Mouse (Mus musculus) stomach, embryonic 14.5 days (tissue): ENCODE data around the gene Riox2. TPM values are rescaled to one million over a fixed set of nuclear protein-coding genes. Genes with fewer than 3 reads are reported as not detected.

ENCODE experiments used
- ATAC-seq: fragments of 200-750 bp; cut with Nextera tagmentation; 2 replicates; pipeline ENCODE4 v1.8.0; 2017; ENCODE audit warnings: low read depth, moderate TSS enrichment; ENCODE audit not compliant: insufficient number of reproducible peaks, insufficient read depth, low FRiP score
- H3K27ac ChIP-seq: fragments of 300-500 bp; sonication (generic); 2 replicates; pipeline ENCODE4 v1.5.1; 2014; ENCODE audit warnings: mild to moderate bottlenecking, low read length, moderate library complexity, mixed read lengths
- H3K27me3 ChIP-seq: fragments of 300-500 bp; sonication (generic); 2 replicates; pipeline ENCODE4 v1.6.1; 2014; ENCODE audit warnings: low read length, control low read depth, mixed read lengths; ENCODE audit not compliant: control insufficient read depth, insufficient read depth
- H3K36me3 ChIP-seq: fragments of 300-500 bp; sonication (generic); 2 replicates; pipeline ENCODE4 v1.6.1; 2014; ENCODE audit warnings: mild to moderate bottlenecking, control low read depth, low read length, moderate library complexity, mixed read lengths; ENCODE audit not compliant: control insufficient read depth, insufficient read depth
- H3K4me1 ChIP-seq: fragments of 300-500 bp; sonication (generic); 2 replicates; pipeline ENCODE4 v1.6.1; 2014; ENCODE audit warnings: low read length, control low read depth, mixed read lengths; ENCODE audit not compliant: control insufficient read depth, insufficient read depth
- H3K4me2 ChIP-seq: fragments of 300-500 bp; sonication (generic); replicated peaks from 2 replicates; pipeline ENCODE4 v1.6.1; 2014; ENCODE audit warnings: low read depth, low read length, control low read depth
- H3K4me3 ChIP-seq: fragments of 300-500 bp; sonication (generic); 2 replicates; pipeline ENCODE4 v1.5.1; 2014; ENCODE audit warnings: low read depth, low read length, control low read depth
- H3K9ac ChIP-seq: fragments of 300-500 bp; sonication (generic); replicated peaks from 2 replicates; pipeline ENCODE4 v1.6.1; 2014; ENCODE audit warnings: low read depth, mild to moderate bottlenecking, control low read depth, low read length, moderate library complexity, mixed read lengths
- H3K9me3 ChIP-seq: fragments of 300-500 bp; sonication (generic); 2 replicates; pipeline ENCODE4 v1.6.1; 2016; ENCODE audit warnings: low read depth, low read length, control low read depth; ENCODE audit not compliant: control insufficient read depth
- WGBS: fragments of 180-500 bp; shearing (Covaris S2); extraction: QIAGEN DNeasy Blood & Tissue Kit; methylation state at CpG from one replicate; pipeline ENCODE4 v1.1.7; 2014; 5-methylcytosine and 5-hydroxymethylcytosine counted together
- polyA plus RNA-seq: library from polyadenylated mRNA; unstranded; fragments of >200 nt; fragmentation: Nextera tagmentation; extraction: Ambion mirVana; gene quantifications from 2 replicates; pipeline ENCODE4 v1.2.1, GENCODE M21; 2014

Gene Riox2
- polyA plus RNA-seq, 1 experiment from 2014 or later = 38.3 TPM

- no peak overlapping the region for H3K4me2 ChIP-seq
- H3K36me3 ChIP-seq = no peaks in the 10 kb centered on the region
- 79% methylated on average over 4 of the region's 4 CpGs for WGBS
- H3K27me3 ChIP-seq = no peaks in the 10 kb centered on the region
- no peak overlapping the region for H3K9ac ChIP-seq
- H3K27ac ChIP-seq = no peak overlapping the region
- no peak for ATAC-seq
- no peaks in the 10 kb centered on the region for H3K9me3 ChIP-seq
- H3K4me1 ChIP-seq = no peaks in the 10 kb centered on the region
- no peak overlapping the region for H3K4me3 ChIP-seq
Observed at GRCm38 (mm10) chr16:59463567-59463966, 8.0 kb upstream of the Riox2 start.

- no peak overlapping the region for H3K4me2 ChIP-seq
- no peaks in the 10 kb centered on the region for H3K27me3 ChIP-seq
- no peak for ATAC-seq
- no peaks in the 10 kb centered on the region for H3K4me1 ChIP-seq
- 78% methylated on average over 6 of the region's 6 CpGs for WGBS
- H3K9me3 ChIP-seq = no peaks in the 10 kb centered on the region
- no peaks in the 10 kb centered on the region for H3K36me3 ChIP-seq
- H3K27ac ChIP-seq = no peak overlapping the region
- H3K4me3 ChIP-seq = no peak overlapping the region
- H3K9ac ChIP-seq = no peak overlapping the region
Observed at GRCm38 (mm10) chr16:59463973-59464372, 7.6 kb upstream of the Riox2 start.

- no peak overlapping the region for H3K4me3 ChIP-seq
- no peak overlapping the region for H3K4me2 ChIP-seq
- no peaks in the 10 kb centered on the region for H3K9me3 ChIP-seq
- ATAC-seq = no peak
- 79% methylated on average over 1 of the region's 1 CpGs for WGBS
- H3K27ac ChIP-seq = no peak overlapping the region
- H3K36me3 ChIP-seq = no peaks in the 10 kb centered on the region
- no peaks in the 10 kb centered on the region for H3K4me1 ChIP-seq
- H3K9ac ChIP-seq = no peak overlapping the region
- H3K27me3 ChIP-seq = no peaks in the 10 kb centered on the region
Observed at GRCm38 (mm10) chr16:59469846-59470245, 1.7 kb upstream of the Riox2 start.

GRCm38 (mm10) chr16:59472546-59472945 lies 971 bp downstream of the Riox2 start:
- WGBS = 39% methylated on average over 6 of the region's 6 CpGs
- Histone ChIP-seq H3K9ac (0 out of 2 replicates have a peak overlapping the region, but pooled peaks have one; percentile 34), H3K36me3 (peaks cover 4% of the 10 kb centered on the region; the same call in 1 of the 2 replicates), H3K27me3 (no peaks in the 10 kb centered on the region), H3K4me2 (peak overlapping the region; percentile 50), H3K9me3 (no peaks in the 10 kb centered on the region), H3K27ac (no peak overlapping the region), H3K4me1 (no peaks in the 10 kb centered on the region), H3K4me3 (peak overlapping the region; percentile 52)
- ATAC-seq = no peak

GRCm38 (mm10) chr16:59474788-59475187 lies 3.2 kb downstream of the Riox2 start:
- WGBS = 18% methylated on average over 1 of the region's 1 CpGs
- Histone ChIP-seq H3K4me2 (no peak overlapping the region), H3K9me3 (no peaks in the 10 kb centered on the region), H3K4me3 (no peak overlapping the region), H3K36me3 (peaks cover 4% of the 10 kb centered on the region; the same call in 1 of the 2 replicates), H3K27ac (no peak overlapping the region), H3K4me1 (no peaks in the 10 kb centered on the region), H3K27me3 (no peaks in the 10 kb centered on the region), H3K9ac (no peak overlapping the region)
- ATAC-seq = no peak

GRCm38 (mm10) chr16:59477955-59478354 lies 6.4 kb downstream of the Riox2 start:
- Histone ChIP-seq H3K4me2 (no peak overlapping the region), H3K9ac (no peak overlapping the region), H3K27ac (no peak overlapping the region), H3K9me3 (no peaks in the 10 kb centered on the region), H3K4me1 (no peaks in the 10 kb centered on the region), H3K36me3 (peaks cover 5% of the 10 kb centered on the region; the same call in 1 of the 2 replicates), H3K4me3 (no peak overlapping the region), H3K27me3 (no peaks in the 10 kb centered on the region)
- 88% methylated on average over 3 of the region's 3 CpGs for WGBS
- ATAC-seq = no peak

- 89% methylated on average over 7 of the region's 7 CpGs for WGBS
- H3K4me2 ChIP-seq = no peak overlapping the region
- peak overlapping the region; percentile 39; the same call in 1 of the 2 replicates for H3K27ac ChIP-seq
- H3K36me3 ChIP-seq = peaks cover 44% of the 10 kb centered on the region
- H3K27me3 ChIP-seq = no peaks in the 10 kb centered on the region
- ATAC-seq = no peak
- H3K9me3 ChIP-seq = no peaks in the 10 kb centered on the region
- no peak overlapping the region for H3K9ac ChIP-seq
- H3K4me1 ChIP-seq = no peaks in the 10 kb centered on the region
- no peak overlapping the region for H3K4me3 ChIP-seq
Observed at GRCm38 (mm10) chr16:59487239-59487638, 15.7 kb downstream of the Riox2 start.

GRCm38 (mm10) chr16:59487975-59488548 lies 16.5 kb downstream of the Riox2 start:
- Histone ChIP-seq H3K4me3 (no peak overlapping the region), H3K9ac (no peak overlapping the region), H3K27ac (peak overlapping the region; percentile 39; the same call in 1 of the 2 replicates), H3K9me3 (no peaks in the 10 kb centered on the region), H3K27me3 (no peaks in the 10 kb centered on the region), H3K36me3 (peaks cover 50% of the 10 kb centered on the region), H3K4me1 (no peaks in the 10 kb centered on the region), H3K4me2 (no peak overlapping the region)
- 0 out of 2 replicates have a peak, but pooled peaks have one; percentile 56 for ATAC-seq
- 85% methylated on average over 9 of the region's 9 CpGs for WGBS

- no peak overlapping the region for H3K9ac ChIP-seq
- 90% methylated on average over 14 of the region's 14 CpGs for WGBS
- peaks cover 43% of the 10 kb centered on the region for H3K36me3 ChIP-seq
Observed at GRCm38 (mm10) chr16:59493199-59493598, 21.6 kb downstream of the Riox2 start.

More at GRCm38 (mm10) chr16:59493199-59493598, 21.6 kb downstream of the Riox2 start:
- Histone ChIP-seq H3K9me3 (no peaks in the 10 kb centered on the region), H3K4me3 (no peak overlapping the region), H3K27ac (no peak overlapping the region), H3K27me3 (no peaks in the 10 kb centered on the region), H3K4me1 (no peaks in the 10 kb centered on the region), H3K4me2 (no peak overlapping the region)
- ATAC-seq = no peak
